Mouse (Mus musculus) C2C12 (cell line): ENCODE measurements around the gene Lrp4.

Source experiments
- CEBPB ChIP-seq: IDR thresholded peaks from one replicate; pipeline ENCODE4 v1.6.1; 2011; ENCODE audit warnings: low read depth, mild to moderate bottlenecking, control low read depth, moderate library complexity
- CTCF ChIP-seq: IDR thresholded peaks from one replicate; pipeline ENCODE4 v1.5.1; 2011; ENCODE audit not compliant: control insufficient read depth, insufficient read depth, insufficient read length
- FOSL1 ChIP-seq: IDR thresholded peaks from one replicate; pipeline ENCODE4 v1.8.0; 2011; ENCODE audit warnings: mild to moderate bottlenecking, low read length; ENCODE audit not compliant: poor library complexity, insufficient read depth, severe bottlenecking
- MAX ChIP-seq: IDR thresholded peaks from one replicate; pipeline ENCODE4 v1.6.1; 2011; ENCODE audit warnings: mild to moderate bottlenecking, control low read depth
- MYOD1 ChIP-seq: IDR thresholded peaks from one replicate; pipeline ENCODE4 v1.6.1; 2011; ENCODE audit warnings: low read depth; ENCODE audit not compliant: control insufficient read depth, insufficient read length
- MYOG ChIP-seq: IDR thresholded peaks from one replicate; pipeline ENCODE4 v1.6.1; 2011; ENCODE audit not compliant: control insufficient read depth, insufficient read length; ENCODE audit errors: extremely low read depth
- USF1 ChIP-seq: IDR thresholded peaks from one replicate; pipeline ENCODE4 v1.6.1; 2011; ENCODE audit warnings: low read depth, mild to moderate bottlenecking, control low read depth, moderate library complexity

- no peak for TF ChIP-seq CTCF
- no peak for TF ChIP-seq CEBPB
- no peak for TF ChIP-seq MAX
- no peak for TF ChIP-seq MYOD1
- TF ChIP-seq USF1: no peak
- TF ChIP-seq MYOG: no peak
- TF ChIP-seq FOSL1: no peak
Observed at GRCm38 (mm10) chr2:91449662-91450061, 7.6 kb upstream of the Lrp4 start.
